Mouse (Mus musculus) cerebral cortex, adult 2 months (tissue): Measurements from ENCODE around the gene Ccdc6.

Experiments used
- WGBS: fragments of 180-500 bp; shearing (Covaris S2); methylation state at CpG from one replicate; pipeline ENCODE4 v1.1.7; 2018; 5-methylcytosine and 5-hydroxymethylcytosine counted together

The Ccdc6 gene

GRCm38 (mm10) chr10:70132087-70132560 lies 35.2 kb downstream of the Ccdc6 start:
- WGBS: 53% methylated on average over 5 of the region's 5 CpGs

DNA sequence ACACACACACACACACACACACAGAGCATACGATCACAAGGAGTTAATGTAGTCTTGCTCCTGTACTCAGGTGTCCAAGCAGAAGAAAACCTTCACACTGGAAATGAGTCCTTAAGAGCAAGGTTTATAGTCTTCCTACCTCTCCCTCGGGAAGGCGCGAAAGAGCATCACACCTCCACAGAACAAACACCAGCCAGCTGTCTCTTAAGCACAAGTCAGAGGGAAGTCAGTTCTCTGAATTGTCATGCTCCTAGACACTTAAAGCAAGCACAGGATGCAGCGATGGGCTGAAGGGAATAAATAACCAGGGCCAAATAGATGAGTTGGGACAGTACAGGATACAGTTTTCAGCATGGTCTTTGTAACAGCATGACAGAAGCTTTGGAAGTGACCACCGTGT lies 35.8 kb downstream of the Ccdc6 start:
- WGBS: 65% methylated on average over 6 of the region's 6 CpGs

DNA sequence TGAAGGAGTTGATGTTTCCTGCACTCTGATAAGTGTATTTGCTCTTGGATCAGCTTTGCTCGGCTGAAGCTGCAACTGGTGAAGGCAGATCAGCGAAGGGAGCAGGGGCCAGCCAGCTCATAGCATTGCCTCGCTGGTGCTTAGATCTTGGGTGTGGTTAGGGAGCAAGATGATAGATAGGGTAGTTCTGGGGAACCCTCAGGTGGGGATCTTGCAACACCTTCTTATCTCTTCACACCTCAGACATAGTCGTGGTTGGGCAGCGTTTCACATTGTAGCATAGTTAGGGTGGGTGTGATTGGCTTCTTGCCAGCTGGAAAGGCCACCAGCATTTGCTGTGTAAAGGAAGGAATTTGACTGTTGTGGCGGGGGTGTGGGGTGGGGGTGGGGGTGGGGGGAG lies 36.3 kb downstream of the Ccdc6 start:
- WGBS: 40% methylated on average over 6 of the region's 6 CpGs

- 86% methylated on average over 5 of the region's 5 CpGs for WGBS
Measured at GRCm38 (mm10) chr10:70135680-70136079, 38.8 kb downstream of the Ccdc6 start.

DNA sequence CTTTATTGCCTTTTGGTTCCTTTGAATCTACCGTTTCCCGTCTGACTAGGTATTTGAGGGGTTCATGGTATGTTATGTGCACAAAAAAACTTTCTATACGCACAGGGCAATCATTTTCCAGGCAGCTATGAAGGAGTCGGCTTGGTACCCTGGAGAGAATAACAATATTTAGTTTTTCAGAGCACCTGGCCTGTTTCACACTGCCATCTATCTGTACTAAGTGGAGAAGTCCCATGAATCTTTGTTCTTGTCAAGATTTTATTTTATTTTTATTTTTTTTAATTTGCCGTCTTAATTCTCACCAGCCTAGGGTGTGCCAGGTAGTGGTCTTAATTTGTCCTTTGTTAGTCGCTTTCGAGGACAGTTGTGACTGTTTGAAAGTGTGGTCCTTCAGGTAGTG lies 40.7 kb downstream of the Ccdc6 start:
- WGBS: 69% methylated on average over 7 of the region's 7 CpGs

DNA sequence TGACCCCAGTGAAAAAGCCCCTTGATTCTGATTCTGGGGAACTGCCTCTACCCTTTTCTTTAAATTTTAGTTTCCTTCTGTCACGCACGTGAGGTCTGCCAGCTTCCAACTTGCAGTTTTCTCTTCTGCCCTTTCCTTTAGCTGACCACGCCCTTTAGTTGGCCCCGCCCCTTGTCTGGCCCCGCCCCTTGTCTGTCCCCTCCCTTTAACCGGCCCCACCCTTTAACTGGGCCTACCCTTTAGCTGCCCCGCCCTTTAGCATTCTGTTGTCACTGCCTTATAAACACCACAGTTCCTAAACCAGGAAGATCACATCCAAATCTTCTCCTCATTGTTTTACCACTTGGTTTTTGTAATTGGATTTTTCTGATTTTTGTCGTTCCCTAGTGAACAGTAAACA lies 41.2 kb downstream of the Ccdc6 start:
- 74% methylated on average over 8 of the region's 8 CpGs for WGBS

- WGBS: 69% methylated on average over 6 of the region's 6 CpGs
Measured at GRCm38 (mm10) chr10:70139368-70139767, 42.4 kb downstream of the Ccdc6 start.

GRCm38 (mm10) chr10:70140414-70140813 lies 43.5 kb downstream of the Ccdc6 start:
- WGBS: 95% methylated on average over 12 of the region's 12 CpGs

GRCm38 (mm10) chr10:70142623-70143022 lies 45.7 kb downstream of the Ccdc6 start:
- WGBS: 68% methylated on average over 17 of the region's 17 CpGs

GRCm38 (mm10) chr10:70144004-70144557 lies 47.2 kb downstream of the Ccdc6 start:
- 75% methylated on average over 10 of the region's 10 CpGs for WGBS

DNA sequence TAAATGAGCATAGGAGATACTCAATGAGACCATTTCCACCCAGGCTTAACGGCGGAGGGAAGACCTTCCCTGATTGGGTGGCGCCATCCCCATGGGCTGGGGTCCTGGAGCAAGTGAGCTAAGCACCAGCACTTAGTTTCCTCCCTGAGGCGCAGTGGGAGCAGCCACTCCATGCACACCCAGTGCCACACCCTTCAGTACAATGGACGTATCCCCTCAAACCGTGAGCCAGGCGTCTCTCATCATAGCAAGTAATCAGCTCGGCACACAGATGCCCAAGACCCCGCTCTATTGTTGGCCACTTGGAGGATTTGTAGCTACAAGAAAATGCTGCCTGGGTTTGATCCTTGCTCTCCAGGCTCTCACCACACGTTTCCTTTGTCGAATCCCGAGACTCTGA lies 49.0 kb downstream of the Ccdc6 start:
- WGBS: 96% methylated on average over 12 of the region's 12 CpGs

DNA sequence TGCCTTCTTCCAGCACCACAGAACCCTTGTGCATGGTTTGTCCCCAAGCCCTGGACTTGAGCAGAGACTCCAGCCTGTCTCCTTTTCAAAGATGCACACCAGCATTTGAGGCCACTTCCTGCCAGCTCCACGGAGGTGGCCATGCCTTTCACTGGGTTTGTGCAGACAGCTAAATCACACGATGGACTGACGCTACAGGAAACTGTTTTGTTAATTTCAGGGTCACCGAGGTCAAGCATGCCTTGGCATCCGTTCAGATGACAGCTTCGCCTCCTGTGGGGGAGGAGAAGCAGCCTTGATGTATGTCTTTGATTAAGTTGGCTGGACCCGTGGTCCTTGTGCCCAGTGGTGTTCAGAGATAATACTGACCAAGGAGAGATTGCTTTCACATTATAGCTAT lies 52.2 kb downstream of the Ccdc6 start:
- WGBS: 59% methylated on average over 7 of the region's 7 CpGs

DNA sequence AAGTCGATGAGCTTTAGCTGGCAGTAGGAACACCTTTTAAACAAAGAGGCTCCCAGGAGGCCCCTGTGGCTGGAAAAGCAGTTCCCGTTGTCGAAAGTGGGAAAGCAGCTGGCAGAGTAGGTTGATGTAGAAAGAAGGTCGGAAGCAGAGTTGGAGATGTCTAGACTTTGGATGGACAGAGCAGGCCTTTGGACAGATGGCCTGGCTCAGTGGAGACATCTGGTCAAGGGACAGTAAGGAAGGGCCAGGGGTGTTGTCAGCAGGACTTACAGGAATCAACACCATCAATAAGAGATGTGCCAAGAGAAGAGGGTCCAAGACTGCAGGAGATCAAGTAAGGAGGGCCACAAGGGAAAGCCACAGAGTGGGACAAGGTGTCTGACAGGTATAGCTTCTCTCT lies 53.4 kb downstream of the Ccdc6 start:
- 57% methylated on average over 4 of the region's 4 CpGs for WGBS

- 87% methylated on average over 10 of the region's 10 CpGs for WGBS
Measured at GRCm38 (mm10) chr10:70151171-70151570, 54.2 kb downstream of the Ccdc6 start.

- 78% methylated on average over 12 of the region's 12 CpGs for WGBS
Measured at GRCm38 (mm10) chr10:70152190-70152743, 55.3 kb downstream of the Ccdc6 start.

DNA sequence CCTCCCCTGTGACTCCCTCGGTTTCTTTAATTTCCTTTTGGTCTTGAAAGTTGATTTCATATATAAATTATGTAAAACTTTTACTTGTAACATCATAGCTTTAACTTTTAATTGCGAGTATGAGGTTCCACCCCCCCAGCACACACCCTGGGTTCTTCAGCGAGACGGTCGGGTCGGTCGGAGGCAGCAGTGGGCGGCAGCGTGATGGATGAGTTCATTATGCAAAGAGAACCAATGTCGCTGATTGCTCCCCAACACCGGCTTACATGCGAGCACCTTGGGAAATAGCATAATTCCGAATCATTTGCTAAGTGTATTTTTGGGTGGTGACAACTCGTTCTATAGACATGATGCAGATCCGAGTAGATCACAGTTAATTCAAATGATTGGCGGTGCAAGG lies 56.9 kb downstream of the Ccdc6 start:
- WGBS: 86% methylated on average over 16 of the region's 16 CpGs

DNA sequence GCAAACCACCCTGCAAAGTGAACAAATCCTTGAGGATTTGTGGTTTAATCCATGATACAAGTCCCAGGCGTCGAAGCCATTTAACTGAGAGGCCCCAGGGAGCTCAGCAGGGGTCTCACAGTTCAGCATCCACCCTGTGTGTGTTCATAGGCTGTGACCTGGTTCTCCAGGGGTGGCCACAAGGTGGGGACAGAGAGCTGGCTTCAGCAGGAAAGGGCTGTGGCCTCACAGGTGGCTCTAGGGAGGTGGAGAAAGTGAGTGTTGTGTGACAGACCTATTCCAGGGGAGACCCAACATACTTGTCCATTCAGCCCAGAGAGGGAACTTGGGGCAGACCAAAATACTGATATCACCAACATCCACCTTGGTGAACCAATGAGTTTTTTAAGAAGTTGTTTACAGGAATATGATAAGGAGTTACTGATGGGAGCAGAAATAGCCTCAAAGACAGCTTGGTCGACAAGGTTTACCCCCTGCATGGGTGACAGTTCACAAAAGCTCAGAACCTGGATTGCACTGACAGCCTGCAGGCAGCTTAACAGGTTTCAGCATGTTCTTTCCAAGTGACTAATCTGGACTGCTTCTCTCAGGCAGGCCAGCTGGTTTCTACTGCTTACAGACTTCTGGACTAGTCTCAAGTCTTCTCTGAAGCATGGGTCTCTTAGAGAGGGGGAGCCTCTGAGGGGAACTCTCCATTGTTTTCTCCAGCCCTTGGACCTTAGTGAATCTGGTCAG lies 59.7 kb downstream of the Ccdc6 start:
- WGBS: 81% methylated on average over 3 of the region's 3 CpGs

DNA sequence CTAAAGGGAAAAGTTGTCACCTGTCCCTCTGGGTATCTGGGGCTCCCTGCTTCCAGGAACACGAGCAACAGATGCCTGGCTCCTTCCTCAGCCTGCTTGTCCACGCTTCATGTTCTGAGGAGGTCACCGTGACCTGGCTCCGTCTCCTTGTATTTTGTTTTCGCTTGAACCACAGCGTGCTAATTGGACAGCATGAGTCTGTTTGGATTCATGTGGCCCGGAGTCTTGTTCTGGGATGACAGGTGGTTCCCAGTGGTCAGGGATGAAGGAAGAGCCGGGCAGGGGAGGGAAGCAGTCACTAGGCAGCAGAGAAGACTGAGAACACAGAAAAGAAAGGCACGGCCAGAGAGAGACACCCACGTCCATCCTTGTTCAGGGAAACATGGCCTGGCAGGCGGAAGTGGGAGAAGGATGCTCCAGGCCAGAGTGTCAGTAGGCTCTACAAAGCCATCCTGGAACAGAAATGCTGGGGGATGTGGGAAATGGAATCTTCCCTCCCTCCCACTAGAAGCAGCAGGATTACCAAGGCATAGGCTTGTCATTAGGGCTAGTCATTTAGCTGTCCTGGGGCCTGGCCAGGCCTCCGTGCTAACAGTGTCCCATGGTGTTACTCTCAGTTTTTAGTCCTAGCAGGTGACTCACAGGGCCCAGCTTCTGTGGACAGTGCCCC lies 62.9 kb downstream of the Ccdc6 start:
- WGBS: 61% methylated on average over 12 of the region's 12 CpGs

DNA sequence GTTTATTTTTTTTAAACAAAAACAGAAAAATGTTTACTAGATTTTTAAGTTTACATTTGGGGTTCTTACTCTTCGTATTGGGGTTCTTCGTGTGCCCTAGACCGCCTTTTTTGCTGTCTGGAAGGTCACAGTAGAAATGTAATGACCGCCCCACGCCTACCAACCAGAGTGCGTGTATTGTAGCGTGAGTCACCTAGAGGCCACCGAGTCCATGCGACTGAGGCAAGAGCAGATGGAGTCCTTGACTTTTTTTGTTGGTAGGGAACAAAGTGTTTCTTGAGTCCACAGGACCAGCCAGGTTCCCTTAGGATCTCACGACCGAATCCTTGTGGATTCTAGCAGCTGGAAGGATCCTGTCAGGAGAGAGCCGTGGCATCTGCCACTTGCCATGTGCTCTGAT lies 63.9 kb downstream of the Ccdc6 start:
- WGBS: 90% methylated on average over 12 of the region's 12 CpGs

DNA sequence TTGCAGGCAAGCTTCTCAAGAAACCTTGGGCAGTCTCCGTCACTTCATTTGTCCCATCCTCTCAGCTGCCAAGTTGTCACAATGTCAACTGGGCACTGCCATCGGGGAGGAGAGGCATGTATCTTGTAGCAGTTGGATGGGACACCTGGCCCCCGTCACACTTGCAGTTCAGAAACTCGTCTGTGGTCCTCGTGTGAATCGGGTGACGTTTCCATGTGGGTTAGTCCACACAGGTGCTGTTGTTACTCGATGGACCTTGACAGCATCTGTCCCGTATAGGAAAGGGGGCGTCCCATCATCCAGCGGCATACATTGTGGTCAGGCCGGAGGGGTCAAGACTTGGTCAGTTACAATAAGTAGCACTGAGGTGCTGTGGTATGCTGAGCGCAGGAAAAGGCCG lies 64.6 kb downstream of the Ccdc6 start:
- 90% methylated on average over 14 of the region's 14 CpGs for WGBS

- 57% methylated on average over 5 of the region's 5 CpGs for WGBS
Measured at GRCm38 (mm10) chr10:70163681-70164080, 66.8 kb downstream of the Ccdc6 start.

- WGBS: 38% methylated on average over 6 of the region's 6 CpGs
Measured at GRCm38 (mm10) chr10:70165877-70166276, 69.0 kb downstream of the Ccdc6 start.

- 95% methylated on average over 5 of the region's 5 CpGs for WGBS
Measured at GRCm38 (mm10) chr10:70166427-70166826, 69.5 kb downstream of the Ccdc6 start.
